Mouse (Mus musculus): ENCODE results near the gene Bbs9.

The Bbs9 gene

DNA sequence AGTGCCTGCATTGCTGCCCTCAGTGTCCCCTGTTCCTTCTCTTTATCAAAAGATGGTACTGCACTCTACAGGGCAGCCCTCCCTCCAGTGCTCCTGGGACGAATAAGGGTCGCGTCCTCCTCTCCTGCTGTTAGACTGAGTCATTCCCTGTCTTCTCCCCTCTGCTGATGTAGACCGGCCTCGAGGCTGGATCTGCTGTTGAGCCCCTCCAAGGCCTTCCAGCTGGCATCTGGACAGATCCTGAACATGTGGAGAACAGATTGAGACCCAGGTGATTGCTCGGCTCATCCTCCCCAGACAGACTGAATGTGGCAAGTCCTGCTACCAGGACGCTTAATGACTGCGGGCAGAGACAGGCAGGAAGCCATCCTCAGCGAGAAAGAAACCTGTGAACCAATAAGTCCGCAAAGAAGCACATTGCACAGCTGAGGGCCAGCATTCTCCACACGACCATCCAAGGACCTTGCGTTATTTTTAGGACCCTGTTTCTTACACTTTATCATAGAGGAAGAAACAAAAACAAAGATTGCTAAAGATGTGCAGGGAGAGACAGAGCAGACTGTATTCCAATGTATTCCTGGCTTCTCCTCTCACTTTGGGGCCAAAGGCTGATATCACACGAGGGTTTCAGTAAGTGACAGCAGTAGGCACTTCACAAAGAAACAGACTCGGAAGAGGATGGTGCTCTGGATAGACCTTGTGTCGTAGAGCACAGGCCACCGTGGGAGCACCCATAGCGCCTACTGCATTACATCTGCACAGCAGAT lies 275.4 kb downstream of the Bbs9 start:
- DNase-seq: no peak

DNA sequence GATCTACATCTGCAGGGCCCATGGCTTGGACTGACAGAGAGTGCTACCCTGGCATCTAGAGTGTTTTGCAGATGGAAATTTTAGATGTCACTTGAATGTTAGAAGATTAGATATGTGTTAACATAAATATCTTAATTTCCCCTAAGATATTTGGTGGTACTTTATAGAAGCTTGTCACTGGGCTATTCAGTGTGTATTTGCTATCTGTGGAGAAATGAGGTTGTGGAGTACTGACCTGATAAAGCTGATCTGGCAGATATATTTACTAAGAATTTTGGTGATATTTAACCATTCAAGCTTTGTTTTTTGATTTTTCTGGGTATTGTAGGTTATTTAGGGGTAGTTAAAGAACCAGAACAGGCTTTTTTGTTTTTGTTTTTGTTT lies 276.0 kb downstream of the Bbs9 start:
- no peak for DNase-seq

DNA sequence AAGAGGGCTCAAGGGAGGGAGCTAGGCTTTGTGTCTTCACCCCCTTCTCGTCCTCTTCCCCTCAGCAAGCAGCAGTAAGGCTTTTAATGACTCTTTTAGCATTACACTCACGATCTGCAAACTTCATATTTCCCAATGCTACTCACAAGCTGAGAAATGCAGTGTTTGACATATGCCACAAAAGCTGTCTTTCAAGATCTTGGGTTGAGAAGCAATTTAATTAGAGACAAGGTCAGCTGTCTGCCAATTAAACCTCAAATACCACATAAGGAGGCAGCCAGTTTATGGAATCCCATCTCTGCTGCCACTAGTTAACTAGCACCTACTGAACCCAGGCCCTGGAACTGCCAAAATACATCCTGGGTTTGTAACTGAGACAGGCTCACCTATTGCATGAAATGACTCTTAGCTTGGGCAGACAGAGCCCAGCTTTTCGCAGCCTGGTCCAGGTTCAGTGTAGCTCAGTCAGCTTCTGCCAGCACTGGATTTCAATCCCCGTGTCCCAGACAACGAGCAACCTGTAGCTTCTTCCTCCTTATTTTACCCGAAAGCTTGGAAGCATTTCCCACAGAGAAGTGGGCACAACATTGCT lies 278.7 kb downstream of the Bbs9 start:
- no peak for DNase-seq

DNA sequence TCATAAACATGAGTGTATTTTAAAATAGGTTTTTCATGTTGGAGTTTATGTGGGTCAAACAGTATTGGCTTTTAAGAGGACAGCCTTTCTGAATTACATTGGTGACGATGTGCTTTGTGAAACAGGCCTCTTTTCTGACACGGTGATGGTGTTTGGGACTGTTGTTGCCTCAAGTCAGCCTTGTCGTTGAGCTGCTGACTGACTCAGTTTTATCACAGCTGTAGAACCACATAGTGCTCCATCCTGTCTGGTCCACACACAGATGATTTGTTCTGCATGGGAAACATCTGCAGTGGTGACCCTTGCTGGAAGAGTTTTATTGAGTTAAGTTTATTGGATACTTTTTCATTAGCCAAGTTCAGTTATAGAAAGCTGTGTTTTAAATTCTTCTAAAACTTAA lies 283.0 kb downstream of the Bbs9 start:
- DNase-seq: no peak

DNA sequence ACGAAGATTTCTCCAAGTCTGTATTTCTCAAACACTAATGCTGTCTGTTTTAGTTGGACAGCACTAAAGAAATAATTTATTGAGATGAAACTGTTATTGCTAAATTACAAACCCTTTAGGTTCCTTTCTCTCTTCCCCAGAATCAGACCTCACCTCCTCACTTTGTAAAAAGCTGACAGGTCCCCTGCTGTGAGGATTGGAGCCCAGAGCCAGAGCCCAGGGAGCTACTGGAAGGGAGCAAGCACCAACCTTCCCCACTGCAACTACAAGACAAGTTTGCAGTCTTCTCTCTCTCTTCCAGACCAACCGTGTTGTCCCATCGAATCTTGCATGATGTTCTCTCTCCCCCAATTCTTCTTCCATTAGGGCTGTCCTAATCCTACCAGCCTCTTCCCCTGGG lies 283.7 kb downstream of the Bbs9 start:
- no peak for DNase-seq

DNA sequence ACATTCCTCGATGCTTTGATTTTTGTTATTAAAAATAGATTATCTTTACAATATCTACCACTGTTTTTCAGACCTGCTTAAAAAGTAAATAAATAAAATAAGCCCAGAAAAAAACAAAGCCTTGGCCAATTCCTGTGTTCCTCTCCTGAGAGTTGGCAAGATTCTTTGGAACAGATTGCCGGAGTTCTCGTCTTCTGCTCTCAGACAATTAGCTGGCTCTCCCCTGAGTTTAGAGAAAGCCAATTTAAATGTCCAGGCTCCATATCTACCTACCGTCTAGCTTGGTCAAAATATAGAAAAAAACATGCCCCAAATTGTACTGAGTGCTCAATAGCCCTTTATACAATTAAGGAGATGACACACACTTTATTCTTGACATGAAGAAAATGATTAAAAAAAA lies 284.9 kb downstream of the Bbs9 start:
- no peak for DNase-seq

DNA sequence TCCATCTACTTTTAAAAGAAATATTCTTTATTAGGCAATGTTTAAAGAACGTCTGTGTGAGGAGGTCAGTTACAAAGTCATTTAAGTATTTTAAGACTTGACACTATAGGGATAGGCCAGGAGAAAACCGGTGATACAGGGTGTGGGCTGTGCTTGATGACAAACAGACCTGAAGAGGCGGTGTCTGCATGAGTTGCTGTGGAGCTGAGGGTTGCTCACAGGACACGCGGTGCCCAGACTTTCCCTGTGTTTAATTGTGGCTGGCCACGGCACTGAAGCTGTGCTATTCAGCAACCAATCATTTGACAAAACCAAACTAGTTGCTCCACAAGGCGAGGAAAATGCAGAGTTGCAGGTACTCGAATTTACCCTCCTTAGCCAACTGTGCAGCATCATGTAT lies 286.0 kb downstream of the Bbs9 start:
- DNase-seq: no peak

DNA sequence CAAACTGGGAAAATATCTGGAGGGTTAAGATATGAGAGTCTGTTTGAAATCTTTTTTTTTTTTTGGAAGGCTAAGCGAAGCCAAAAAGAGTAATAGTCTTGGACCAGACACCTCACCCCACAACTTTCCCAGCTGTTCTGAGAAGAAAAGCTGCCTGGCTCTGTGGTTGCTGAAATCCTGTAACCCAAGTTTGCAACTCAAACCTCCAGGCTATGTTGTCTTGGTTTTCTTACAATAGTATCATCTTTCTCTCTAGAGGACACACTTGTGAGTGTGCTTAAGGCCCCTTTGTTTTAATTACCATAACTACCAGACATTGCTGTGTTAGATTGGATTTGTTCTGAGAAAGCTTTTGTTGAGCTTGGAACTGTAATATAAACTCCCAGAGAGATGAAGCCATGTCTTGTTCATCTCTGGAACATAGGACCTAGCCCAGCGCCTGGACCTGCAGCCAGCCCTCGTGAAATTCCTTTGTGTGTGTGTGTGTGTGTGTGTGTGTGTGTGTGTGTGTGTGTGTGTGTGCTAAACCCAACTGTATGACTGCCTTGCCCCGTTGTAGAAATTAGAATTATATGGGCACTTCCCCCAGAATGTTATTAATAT lies 290.2 kb downstream of the Bbs9 start:
- no peak for DNase-seq

DNA sequence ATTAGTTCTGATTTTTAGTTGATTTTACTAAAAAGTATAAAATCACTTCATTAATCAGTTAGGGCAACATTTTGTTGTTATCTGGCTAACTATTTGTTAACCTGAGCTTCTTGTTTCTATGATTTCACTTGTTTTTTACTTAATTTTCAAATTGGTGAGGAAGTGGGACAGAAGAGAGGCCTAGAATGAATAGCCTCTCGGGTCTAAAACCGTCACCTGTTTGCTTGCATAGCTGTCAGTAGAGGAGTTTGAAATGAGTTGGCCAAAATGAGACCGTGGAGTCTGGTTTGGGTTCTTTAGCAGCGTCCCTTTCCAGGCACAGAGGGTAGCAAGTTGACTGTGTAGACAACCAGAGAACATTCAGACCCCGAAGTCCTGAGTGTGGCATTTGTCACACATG lies 291.6 kb downstream of the Bbs9 start:
- DNase-seq: no peak

DNA sequence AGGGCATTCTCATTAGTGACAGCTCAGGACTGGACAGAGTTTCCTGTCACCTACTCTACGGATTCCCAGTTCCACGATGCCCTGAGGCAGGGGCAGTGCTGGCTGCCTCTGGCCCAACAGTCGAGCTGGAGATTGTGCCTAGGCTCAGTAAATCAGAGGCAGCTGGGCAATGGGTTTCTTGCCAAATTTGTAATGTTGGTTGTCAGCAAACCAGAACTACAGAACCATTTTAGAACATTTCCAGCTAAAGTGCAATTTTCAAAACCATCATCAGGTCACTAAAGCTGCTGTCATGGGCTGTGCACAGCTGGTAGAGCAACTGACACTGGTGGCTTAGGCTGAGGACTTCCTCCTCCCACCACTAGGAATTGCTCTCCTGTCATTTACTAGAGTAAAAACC lies 292.3 kb downstream of the Bbs9 start:
- no peak for DNase-seq

DNA sequence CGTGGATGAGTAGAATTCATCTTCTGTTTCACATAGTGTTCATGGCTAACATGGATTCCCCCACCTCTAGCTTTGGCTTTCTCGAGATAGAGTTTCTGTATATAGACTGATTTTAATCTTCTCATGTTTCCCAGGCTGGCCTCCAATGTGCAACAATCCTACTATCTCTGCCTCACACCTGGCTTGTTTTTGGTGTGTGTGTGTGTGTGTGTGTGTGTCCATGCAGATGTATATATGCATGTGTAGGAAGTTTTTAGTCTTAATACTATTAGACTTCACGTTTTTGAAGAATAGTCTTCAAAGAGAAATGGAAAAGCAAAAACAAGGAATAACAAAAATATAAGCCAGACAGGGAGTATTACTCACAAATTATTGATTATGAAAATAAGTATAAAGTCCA lies 296.3 kb downstream of the Bbs9 start:
- no peak for DNase-seq

DNA sequence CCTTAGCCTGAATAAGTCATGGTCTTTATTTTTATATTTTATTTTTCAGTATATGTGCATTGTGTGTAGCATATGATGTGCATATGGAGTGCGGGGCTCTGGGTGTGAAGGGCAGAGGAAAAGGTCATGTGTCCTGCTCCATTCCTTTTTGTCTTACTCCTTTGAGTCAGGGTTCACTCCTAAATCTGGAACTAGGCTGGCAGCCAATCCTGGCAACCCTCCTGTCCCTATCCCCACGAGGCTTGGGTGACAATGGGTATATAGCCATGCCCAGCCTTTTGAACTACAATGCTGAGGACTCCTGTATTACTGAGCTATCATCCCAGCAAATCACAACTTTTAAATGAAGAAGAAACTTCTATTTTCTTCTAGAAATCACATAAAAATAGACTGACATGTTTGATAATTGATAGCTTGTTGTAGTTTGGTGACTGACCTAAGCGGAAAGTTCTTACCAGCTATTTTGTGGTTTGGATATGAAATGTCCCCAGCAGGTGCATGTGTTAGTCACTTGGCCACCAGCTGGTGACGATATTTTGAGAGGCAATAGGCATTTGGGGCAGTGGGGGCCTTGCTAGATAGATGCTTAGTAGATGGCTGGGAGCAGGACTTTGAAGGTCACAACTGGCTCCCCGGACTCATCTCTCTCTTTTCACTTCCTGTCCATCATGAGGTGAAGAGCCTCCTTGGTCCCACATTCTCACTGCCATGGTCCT lies 300.9 kb downstream of the Bbs9 start:
- DNase-seq: no peak

DNA sequence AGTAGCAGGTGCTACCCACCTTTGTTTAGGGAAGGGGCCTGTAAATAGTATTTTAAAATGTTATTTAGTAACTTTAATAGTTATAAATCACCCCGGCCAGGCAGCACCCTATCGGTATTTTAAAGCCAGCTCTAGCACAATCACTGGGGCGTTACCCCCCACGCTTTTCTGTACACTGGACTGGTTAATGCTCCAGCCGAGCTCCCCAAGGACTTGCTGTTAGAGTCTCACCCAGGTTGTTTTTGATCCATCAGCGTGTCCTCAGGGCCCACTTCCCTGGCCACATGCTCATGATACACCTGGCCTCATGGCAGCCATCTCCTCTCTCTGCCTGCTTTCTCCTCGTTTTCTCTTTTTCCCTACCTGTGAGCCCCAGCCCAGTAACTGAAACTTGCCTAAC lies 301.9 kb downstream of the Bbs9 start:
- DNase-seq: no peak

DNA sequence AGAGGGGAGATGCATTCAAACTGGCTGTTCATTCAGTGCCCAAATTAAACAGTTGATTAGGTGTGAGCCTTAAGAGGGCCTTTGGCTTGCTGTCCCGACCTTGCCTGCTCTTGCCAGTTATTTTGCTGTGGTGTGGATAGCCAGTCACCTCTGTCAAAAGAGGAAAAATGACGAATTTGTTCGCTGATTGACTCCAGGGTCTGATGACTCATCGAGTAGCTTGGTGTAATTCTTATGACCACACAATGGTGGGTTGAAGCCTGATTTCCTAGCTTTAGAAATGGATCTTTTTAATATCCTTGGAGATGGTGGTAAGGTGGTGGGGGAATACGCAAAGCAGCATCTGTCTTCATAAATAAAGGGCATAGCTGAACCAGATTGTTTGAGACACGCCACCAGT lies 304.1 kb downstream of the Bbs9 start:
- no peak for DNase-seq

DNA sequence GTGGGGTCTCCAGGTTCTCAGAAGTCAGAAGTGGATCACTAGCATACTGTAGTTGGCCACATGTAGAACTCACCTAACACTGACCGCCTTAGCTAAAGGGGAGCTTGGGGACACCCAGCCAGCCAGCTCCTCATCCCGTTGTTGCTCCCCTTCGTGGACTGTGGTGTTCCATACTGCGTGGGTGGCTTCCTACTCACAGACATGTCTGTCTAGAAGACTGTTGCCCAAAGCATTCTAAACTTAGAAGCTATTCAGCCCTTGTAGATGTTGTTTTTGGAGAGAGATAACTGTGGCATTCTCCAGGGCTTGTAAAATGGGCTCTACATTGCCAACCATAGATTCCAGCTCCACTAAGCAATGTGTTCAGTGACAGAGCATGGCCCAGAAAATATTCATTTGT lies 310.5 kb downstream of the Bbs9 start:
- DNase-seq: no peak

DNA sequence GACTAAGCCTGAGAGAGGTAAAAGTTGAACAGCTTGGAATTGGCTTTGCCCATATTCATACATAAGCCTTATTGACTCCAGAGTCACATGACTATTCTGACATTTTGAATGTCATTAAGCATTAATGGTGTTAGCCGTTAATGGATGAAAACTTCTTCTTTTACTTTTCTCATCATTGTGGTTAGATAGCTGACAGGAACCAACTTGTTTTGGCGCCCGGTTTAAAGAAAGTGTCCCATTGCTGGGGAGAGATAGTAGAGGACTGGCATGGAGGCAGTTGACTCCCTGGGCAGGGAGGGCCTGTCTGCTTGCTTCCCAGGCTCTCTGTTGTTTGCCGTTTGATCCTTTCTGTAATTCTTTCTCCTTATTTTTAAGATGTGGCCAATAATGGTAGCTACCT lies 312.9 kb downstream of the Bbs9 start:
- DNase-seq: no peak

DNA sequence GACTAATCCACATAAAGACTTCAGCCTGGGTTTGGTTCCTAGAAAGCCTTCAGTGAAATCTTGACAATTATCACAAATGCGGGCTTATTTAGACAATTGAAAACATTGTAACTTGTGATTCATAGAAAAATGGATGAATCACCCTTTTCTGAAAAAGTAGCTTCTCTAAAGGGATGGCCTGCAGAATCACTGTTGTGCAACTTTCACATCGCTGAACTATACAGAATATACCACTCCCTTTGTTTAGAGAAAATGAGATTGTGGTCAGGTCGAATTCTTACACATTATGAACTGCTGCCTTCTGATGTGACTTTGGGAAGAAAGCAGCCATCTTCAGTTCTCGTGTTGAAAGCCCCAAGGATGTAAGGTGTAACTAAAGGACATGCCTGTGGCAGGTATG lies 313.3 kb downstream of the Bbs9 start:
- no peak for DNase-seq

DNA sequence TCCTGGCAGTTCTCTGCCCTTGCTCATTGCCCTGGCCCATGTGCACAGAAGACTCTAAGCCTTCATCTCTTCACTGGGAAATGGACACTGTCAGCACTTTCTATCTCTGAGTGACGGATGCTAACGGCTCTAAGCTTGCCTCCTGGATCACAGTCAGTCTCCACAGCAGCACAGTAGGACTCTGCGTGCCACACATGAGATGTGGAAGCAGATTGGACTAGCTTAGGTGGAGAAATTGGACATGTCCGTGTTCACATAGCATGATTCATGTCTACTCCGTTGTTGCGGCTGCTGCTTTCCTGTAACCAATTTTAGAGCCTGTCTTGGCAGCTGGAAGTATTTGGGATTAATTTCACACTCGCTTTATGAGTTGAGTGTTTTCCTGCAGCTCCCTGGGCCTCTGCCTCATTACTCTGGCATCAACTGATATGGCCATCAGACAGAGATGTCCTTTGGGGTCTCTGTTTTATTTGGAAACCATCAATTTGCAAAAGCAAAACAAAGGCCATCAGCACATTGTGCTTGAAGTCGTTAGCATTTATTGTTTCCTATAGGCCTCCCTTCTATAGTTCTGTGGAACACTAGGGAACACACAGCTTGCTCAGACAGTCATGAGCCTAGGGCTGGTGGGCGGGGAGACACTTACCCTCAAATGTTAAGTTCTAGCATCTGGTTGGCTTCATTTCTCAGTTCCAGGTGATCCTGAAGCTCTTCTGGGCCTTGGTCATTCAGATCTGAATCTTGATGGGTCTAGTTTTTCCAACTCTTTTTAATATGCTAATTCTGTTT lies 314.1 kb downstream of the Bbs9 start:
- no peak for DNase-seq

DNA sequence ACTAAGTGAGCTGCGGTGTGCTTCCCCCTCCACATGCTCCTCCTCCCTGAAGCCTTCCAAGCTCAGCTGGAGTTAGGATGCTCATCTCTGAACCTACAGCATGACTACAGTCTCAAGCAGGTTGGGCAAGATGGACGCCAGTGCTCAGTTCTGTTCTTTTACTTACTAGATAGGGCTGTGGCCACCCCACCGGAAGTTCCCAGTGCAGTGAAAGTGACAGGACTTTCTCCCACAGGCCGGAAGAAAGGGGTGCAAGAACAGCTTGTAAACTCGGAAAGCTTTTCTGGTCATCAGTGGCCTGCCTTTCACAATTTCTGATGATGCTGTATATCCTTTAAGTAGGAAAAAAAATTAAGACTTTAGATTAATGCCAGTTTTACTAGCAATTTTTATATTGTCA lies 315.7 kb downstream of the Bbs9 start:
- no peak for DNase-seq

DNA sequence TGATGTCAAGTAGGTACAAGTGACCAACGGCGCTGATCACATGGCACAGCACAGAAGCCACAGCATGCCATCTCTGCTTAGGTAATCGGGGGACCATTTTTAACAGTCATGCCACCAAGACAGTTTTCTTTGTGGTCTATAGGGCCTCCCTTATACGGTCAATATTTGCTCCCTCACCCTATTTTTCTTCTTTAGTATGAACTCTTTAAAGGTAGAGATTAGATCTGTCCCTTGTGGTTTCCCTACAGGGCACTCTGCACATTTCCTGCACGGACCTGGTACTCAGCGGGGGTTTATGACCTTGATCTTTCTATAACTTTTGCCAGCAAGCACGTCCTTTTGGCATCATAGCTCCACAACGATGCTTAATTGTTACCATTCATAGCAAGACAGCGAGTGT lies 316.2 kb downstream of the Bbs9 start:
- DNase-seq: no peak

DNA sequence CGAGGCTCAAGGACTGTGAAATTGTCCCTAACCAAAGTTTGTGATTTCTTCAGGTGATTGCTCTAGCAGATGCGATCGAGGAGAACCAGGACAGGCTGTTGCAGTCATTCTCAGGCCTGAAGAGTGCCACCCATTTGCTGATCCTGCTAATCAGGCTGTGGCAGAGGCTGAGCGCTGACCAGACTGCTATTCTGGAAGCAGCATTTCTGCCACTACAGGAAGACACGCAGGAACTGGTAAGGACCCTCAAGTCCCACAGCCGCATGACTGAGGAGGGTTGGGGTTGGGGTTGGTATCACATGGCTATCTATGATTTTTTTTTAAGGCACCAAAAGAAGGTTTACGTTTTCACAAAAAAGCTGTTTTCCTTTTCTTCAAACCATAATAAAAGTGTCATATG lies 318.2 kb downstream of the Bbs9 start:
- DNase-seq: no peak

DNA sequence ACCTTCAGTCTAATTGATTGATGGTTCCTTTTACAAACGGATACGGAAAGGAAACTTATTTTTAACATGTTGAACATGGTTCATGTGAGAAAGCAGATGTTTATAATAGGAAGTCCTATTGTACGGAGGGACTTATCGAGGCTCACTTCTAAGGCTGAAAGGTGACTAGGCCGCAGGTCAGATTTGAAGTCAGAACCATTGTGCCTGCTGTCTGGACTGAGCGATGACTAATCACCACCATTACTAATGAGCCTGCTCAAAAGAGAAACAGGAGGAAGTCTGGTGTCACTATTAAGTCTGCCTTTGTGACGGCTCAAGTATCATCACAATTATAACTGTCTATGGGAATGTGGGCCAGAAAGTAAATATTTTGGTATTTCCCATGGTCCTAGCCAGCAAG lies 325.2 kb downstream of the Bbs9 start:
- peak; percentile 9 to 47 for DNase-seq

DNA sequence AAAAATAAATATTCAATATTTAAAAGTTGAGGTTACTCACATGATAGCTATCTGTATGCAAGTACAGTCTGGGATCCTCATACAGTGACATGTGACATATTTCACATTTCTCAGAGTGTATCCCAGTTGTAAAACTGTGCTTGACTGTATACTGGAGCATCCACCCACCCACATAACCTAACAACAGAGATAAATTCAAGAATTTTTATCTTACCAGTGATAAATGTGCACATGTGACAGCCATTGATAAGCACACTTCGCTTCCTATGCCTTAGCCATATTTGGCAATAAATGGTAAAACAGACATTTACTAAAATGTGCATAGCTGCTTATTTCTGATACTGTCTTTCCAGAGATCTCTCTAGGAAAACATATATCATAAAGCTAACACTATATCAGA lies 330.5 kb downstream of the Bbs9 start:
- DNase-seq: no peak
